Mouse (Mus musculus) activated CD4-positive, CD25-positive, alpha-beta regulatory T cell, adult 4 months (primary cell): ENCODE data around the gene Adamts15. TPM values are rescaled to one million over a fixed set of nuclear protein-coding genes. Genes with fewer than 3 reads are reported as not detected.

Experiments
- ATAC-seq: one replicate; pipeline ENCODE4 v1.8.0; 2017
- polyA plus RNA-seq, 2 experiments: library from polyadenylated mRNA; unstranded; fragments of 100-300 nt; shearing (Covaris generic); gene quantifications; one replicate each; pipeline ENCODE4 v1.2.1; 2017

The Adamts15 gene
- polyA plus RNA-seq: under 1 TPM; 0.33 to 0.43 TPM

GRCm38 (mm10) chr9:30922197-30922894 is at the start of gene Adamts15:
Gene Adamts15 (minus strand): TSS chr9:30922452.
- no peak for ATAC-seq

GRCm38 (mm10) chr9:30971967-30972366 is 49.7 kb upstream of the Adamts15 start:
- ATAC-seq: no peak

GRCm38 (mm10) chr9:30970001-30970400 is 47.7 kb upstream of the Adamts15 start:
- ATAC-seq: no peak

- no peak for ATAC-seq
These were observed 45.9 kb upstream of the Adamts15 start for GRCm38 (mm10) chr9:30968130-30968529.

GRCm38 (mm10) chr9:30966881-30967280 is 44.6 kb upstream of the Adamts15 start:
- no peak for ATAC-seq

GRCm38 (mm10) chr9:30964685-30965084 is 42.4 kb upstream of the Adamts15 start:
- no peak for ATAC-seq

GRCm38 (mm10) chr9:30963780-30964179 is 41.5 kb upstream of the Adamts15 start:
- ATAC-seq: no peak

- ATAC-seq: no peak
These were observed 33.0 kb upstream of the Adamts15 start for GRCm38 (mm10) chr9:30955246-30955645.

GRCm38 (mm10) chr9:30953287-30953686 is 31.0 kb upstream of the Adamts15 start:
- no peak for ATAC-seq

- no peak for ATAC-seq
These were observed 29.2 kb upstream of the Adamts15 start for GRCm38 (mm10) chr9:30951461-30951860.

GRCm38 (mm10) chr9:30950592-30950991 is 28.3 kb upstream of the Adamts15 start:
- no peak for ATAC-seq

GRCm38 (mm10) chr9:30949971-30950370 is 27.7 kb upstream of the Adamts15 start:
- no peak for ATAC-seq

GRCm38 (mm10) chr9:30949422-30949821 is 27.2 kb upstream of the Adamts15 start:
- no peak for ATAC-seq

- ATAC-seq: no peak
These were observed 23.0 kb upstream of the Adamts15 start for GRCm38 (mm10) chr9:30945276-30945675.

GRCm38 (mm10) chr9:30944234-30944633 is 22.0 kb upstream of the Adamts15 start:
- no peak for ATAC-seq

- ATAC-seq: no peak
These were observed 21.1 kb upstream of the Adamts15 start for GRCm38 (mm10) chr9:30943341-30943740.

- no peak for ATAC-seq
These were observed 20.5 kb upstream of the Adamts15 start, which contains the start of gene Adamts8 for GRCm38 (mm10) chr9:30942512-30943313. Gene Adamts8 (plus strand): TSS chr9:30942562.

- peak; percentile 46 for ATAC-seq
These were observed 18.1 kb upstream of the Adamts15 start for GRCm38 (mm10) chr9:30940328-30940727.

GRCm38 (mm10) chr9:30936674-30937438 is 14.6 kb upstream of the Adamts15 start:
- no peak for ATAC-seq

GRCm38 (mm10) chr9:30934827-30935226 is 12.6 kb upstream of the Adamts15 start:
- ATAC-seq: no peak

GRCm38 (mm10) chr9:30932346-30932745 is 10.1 kb upstream of the Adamts15 start:
- no peak for ATAC-seq

GRCm38 (mm10) chr9:30928759-30929158 is 6.5 kb upstream of the Adamts15 start:
- no peak for ATAC-seq
